Mouse (Mus musculus) midbrain, embryonic 13.5 days (tissue): Measurements from ENCODE around the gene Shisa9. TPM values are rescaled to one million over a fixed set of nuclear protein-coding genes. Genes with fewer than 3 reads are reported as not detected.

Experiments used
- ATAC-seq: fragments of 200-750 bp; cut with Nextera tagmentation; 2 replicates; pipeline ENCODE4 v1.8.0; 2017; ENCODE audit warnings: mild to moderate bottlenecking, moderate TSS enrichment, moderate library complexity
- H3K27ac ChIP-seq: fragments of 300-500 bp; sonication (generic); 2 replicates; pipeline ENCODE4 v1.5.1; 2015; ENCODE audit warnings: inconsistent platforms, mild to moderate bottlenecking, moderate library complexity
- H3K27me3 ChIP-seq: fragments of 300-500 bp; sonication (generic); 2 replicates; pipeline ENCODE4 v1.6.1; 2015; ENCODE audit warnings: mild to moderate bottlenecking, inconsistent platforms
- H3K36me3 ChIP-seq: fragments of 300-500 bp; sonication (generic); 2 replicates; pipeline ENCODE4 v1.6.1; 2015; ENCODE audit warnings: mild to moderate bottlenecking, inconsistent platforms
- H3K4me1 ChIP-seq: fragments of 300-500 bp; sonication (generic); replicated peaks from 2 replicates; pipeline ENCODE4 v1.6.1; 2015; ENCODE audit warnings: inconsistent platforms
- H3K4me2 ChIP-seq: fragments of 300-500 bp; sonication (generic); replicated peaks from 2 replicates; pipeline ENCODE4 v1.6.1; 2015; ENCODE audit warnings: moderate library complexity, mild to moderate bottlenecking, inconsistent platforms
- H3K4me3 ChIP-seq: fragments of 300-500 bp; sonication (generic); replicated peaks from 2 replicates; pipeline ENCODE4 v1.5.1; 2015; ENCODE audit warnings: mild to moderate bottlenecking, inconsistent platforms
- H3K9ac ChIP-seq: fragments of 300-500 bp; sonication (generic); replicated peaks from 2 replicates; pipeline ENCODE4 v1.6.1; 2015; ENCODE audit warnings: mild to moderate bottlenecking, inconsistent platforms
- H3K9me3 ChIP-seq: fragments of 300-500 bp; sonication (generic); 2 replicates; pipeline ENCODE4 v1.6.1; 2016; ENCODE audit warnings: mild to moderate bottlenecking, inconsistent platforms
- WGBS: fragments of 180-500 bp; shearing (Covaris S2); methylation state at CpG from one replicate; pipeline ENCODE4 v1.1.7; 2015; 5-methylcytosine and 5-hydroxymethylcytosine counted together
- polyA plus RNA-seq: library from polyadenylated mRNA; unstranded; fragments of >200 nt; fragmentation: Nextera tagmentation; extraction: Ambion mirVana; gene quantifications from 2 replicates; pipeline ENCODE4 v1.2.1, GENCODE M21; 2015

Shisa9 gene
- polyA plus RNA-seq, 1 experiment from 2014 or later = 4.6 TPM

- WGBS = 92% methylated on average over 2 of the region's 2 CpGs
- H3K4me3 ChIP-seq = no peak overlapping the region
- H3K27ac ChIP-seq = no peak overlapping the region
- H3K27me3 ChIP-seq = no peaks in the 10 kb centered on the region
- H3K4me2 ChIP-seq = no peak overlapping the region
- H3K4me1 ChIP-seq = no peaks in the 10 kb centered on the region
- H3K9ac ChIP-seq = no peak overlapping the region
- no peak for ATAC-seq
- H3K9me3 ChIP-seq = no peaks in the 10 kb centered on the region
- no peaks in the 10 kb centered on the region for H3K36me3 ChIP-seq
Measured at GRCm38 (mm10) chr16:12005177-12005576, 21.3 kb downstream of the Shisa9 start.

- ATAC-seq = no peak
- H3K4me3 ChIP-seq = no peak overlapping the region
- H3K9me3 ChIP-seq = no peaks in the 10 kb centered on the region
- H3K9ac ChIP-seq = no peak overlapping the region
- H3K4me1 ChIP-seq = no peaks in the 10 kb centered on the region
- no peak overlapping the region for H3K27ac ChIP-seq
- 88% methylated on average over 3 of the region's 3 CpGs for WGBS
- no peaks in the 10 kb centered on the region for H3K36me3 ChIP-seq
- H3K4me2 ChIP-seq = no peak overlapping the region
- no peaks in the 10 kb centered on the region for H3K27me3 ChIP-seq
Measured at GRCm38 (mm10) chr16:12010136-12010535, 26.2 kb downstream of the Shisa9 start.

- Histone ChIP-seq H3K4me3 (no peak overlapping the region), H3K27ac (no peak overlapping the region), H3K4me2 (no peak overlapping the region), H3K9ac (no peak overlapping the region), H3K27me3 (no peaks in the 10 kb centered on the region), H3K4me1 (no peaks in the 10 kb centered on the region), H3K36me3 (no peaks in the 10 kb centered on the region), H3K9me3 (no peaks in the 10 kb centered on the region)
- ATAC-seq = no peak
- WGBS = 89% methylated on average over 2 of the region's 2 CpGs
Measured at GRCm38 (mm10) chr16:12012747-12013146, 28.8 kb downstream of the Shisa9 start.

GRCm38 (mm10) chr16:12014523-12014922, 30.6 kb downstream of the Shisa9 start:
- Histone ChIP-seq H3K9me3 (no peaks in the 10 kb centered on the region), H3K4me1 (no peaks in the 10 kb centered on the region), H3K9ac (no peak overlapping the region), H3K4me2 (no peak overlapping the region), H3K27me3 (no peaks in the 10 kb centered on the region), H3K27ac (no peak overlapping the region), H3K36me3 (no peaks in the 10 kb centered on the region), H3K4me3 (no peak overlapping the region)
- ATAC-seq = no peak
- 64% methylated on average over 4 of the region's 4 CpGs for WGBS

GRCm38 (mm10) chr16:12017921-12018618, 34.2 kb downstream of the Shisa9 start:
- no peak overlapping the region for H3K4me3 ChIP-seq
- no peaks in the 10 kb centered on the region for H3K27me3 ChIP-seq
- no peak overlapping the region for H3K27ac ChIP-seq
- WGBS = 90% methylated on average over 4 of the region's 4 CpGs
- no peak for ATAC-seq
- H3K4me1 ChIP-seq = no peaks in the 10 kb centered on the region
- no peaks in the 10 kb centered on the region for H3K9me3 ChIP-seq
- H3K36me3 ChIP-seq = no peaks in the 10 kb centered on the region
- H3K4me2 ChIP-seq = no peak overlapping the region
- H3K9ac ChIP-seq = no peak overlapping the region

GRCm38 (mm10) chr16:12020103-12020755, 36.3 kb downstream of the Shisa9 start:
- Histone ChIP-seq H3K36me3 (no peaks in the 10 kb centered on the region), H3K4me2 (no peak overlapping the region)
- ATAC-seq = no peak

GRCm38 (mm10) chr16:12032441-12032840, 48.5 kb downstream of the Shisa9 start:
- no peak for ATAC-seq
- H3K27ac ChIP-seq = no peak overlapping the region
- H3K9ac ChIP-seq = no peak overlapping the region
- H3K4me1 ChIP-seq = no peaks in the 10 kb centered on the region
- no peak overlapping the region for H3K4me3 ChIP-seq
- H3K9me3 ChIP-seq = 0 out of 2 replicates have a peak, but pooled peaks cover 2% of the 10 kb centered on the region
- no peaks in the 10 kb centered on the region for H3K27me3 ChIP-seq
- H3K4me2 ChIP-seq = no peak overlapping the region
- WGBS = 87% methylated on average over 1 of the region's 1 CpGs
- no peaks in the 10 kb centered on the region for H3K36me3 ChIP-seq

More at GRCm38 (mm10) chr16:12020103-12020755, 36.3 kb downstream of the Shisa9 start:
- no peak overlapping the region for H3K9ac ChIP-seq
- H3K27ac ChIP-seq = no peak overlapping the region
- H3K4me3 ChIP-seq = no peak overlapping the region
- WGBS = 88% methylated on average over 1 of the region's 1 CpGs
- H3K27me3 ChIP-seq = no peaks in the 10 kb centered on the region
- no peaks in the 10 kb centered on the region for H3K4me1 ChIP-seq
- H3K9me3 ChIP-seq = no peaks in the 10 kb centered on the region

- no peaks in the 10 kb centered on the region for H3K36me3 ChIP-seq
- no peaks in the 10 kb centered on the region for H3K4me1 ChIP-seq
- no peak overlapping the region for H3K27ac ChIP-seq
- no peaks in the 10 kb centered on the region for H3K9me3 ChIP-seq
- WGBS = 84% methylated on average over 2 of the region's 2 CpGs
- H3K4me2 ChIP-seq = no peak overlapping the region
- H3K27me3 ChIP-seq = no peaks in the 10 kb centered on the region
- ATAC-seq = no peak
- H3K9ac ChIP-seq = no peak overlapping the region
- no peak overlapping the region for H3K4me3 ChIP-seq
Measured at GRCm38 (mm10) chr16:12034868-12035267, 51.0 kb downstream of the Shisa9 start.

GRCm38 (mm10) chr16:12035626-12036025, 51.7 kb downstream of the Shisa9 start:
- peaks cover 4% of the 10 kb centered on the region; the same call in 1 of the 2 replicates for H3K4me1 ChIP-seq
- no peak for ATAC-seq
- no peak overlapping the region for H3K4me3 ChIP-seq
- no peak overlapping the region for H3K9ac ChIP-seq
- no peak overlapping the region for H3K27ac ChIP-seq
- H3K27me3 ChIP-seq = no peaks in the 10 kb centered on the region
- no peak overlapping the region for H3K4me2 ChIP-seq
- 74% methylated on average over 3 of the region's 3 CpGs for WGBS
- no peaks in the 10 kb centered on the region for H3K36me3 ChIP-seq
- no peaks in the 10 kb centered on the region for H3K9me3 ChIP-seq

- peak overlapping the region; percentile 51 for H3K27ac ChIP-seq
- no peaks in the 10 kb centered on the region for H3K36me3 ChIP-seq
- H3K4me1 ChIP-seq = peaks cover 12% of the 10 kb centered on the region; the same call in 1 of the 2 replicates
- no peaks in the 10 kb centered on the region for H3K27me3 ChIP-seq
- WGBS = 44% methylated on average over 5 of the region's 5 CpGs
- H3K4me2 ChIP-seq = no peak overlapping the region
- no peak overlapping the region for H3K9ac ChIP-seq
- H3K9me3 ChIP-seq = no peaks in the 10 kb centered on the region
- no peak overlapping the region for H3K4me3 ChIP-seq
- ATAC-seq = peak; percentile 86
Measured at GRCm38 (mm10) chr16:12040935-12041334, 57.0 kb downstream of the Shisa9 start.

- Histone ChIP-seq H3K36me3 (no peaks in the 10 kb centered on the region), H3K9me3 (no peaks in the 10 kb centered on the region), H3K4me3 (no peak overlapping the region), H3K27me3 (no peaks in the 10 kb centered on the region), H3K4me1 (no peaks in the 10 kb centered on the region), H3K9ac (no peak overlapping the region), H3K27ac (no peak overlapping the region), H3K4me2 (no peak overlapping the region)
- no peak for ATAC-seq
- WGBS = 91% methylated on average over 1 of the region's 1 CpGs
Measured at GRCm38 (mm10) chr16:12052051-12052450, 68.1 kb downstream of the Shisa9 start.

GRCm38 (mm10) chr16:12072573-12072972, 88.7 kb downstream of the Shisa9 start:
- H3K4me2 ChIP-seq = no peak overlapping the region
- H3K27me3 ChIP-seq = no peaks in the 10 kb centered on the region
- no peak overlapping the region for H3K4me3 ChIP-seq
- H3K36me3 ChIP-seq = no peaks in the 10 kb centered on the region
- H3K9me3 ChIP-seq = no peaks in the 10 kb centered on the region
- H3K27ac ChIP-seq = no peak overlapping the region
- no peak overlapping the region for H3K9ac ChIP-seq
- 94% methylated on average over 5 of the region's 5 CpGs for WGBS
- H3K4me1 ChIP-seq = peaks cover 10% of the 10 kb centered on the region
- ATAC-seq = no peak
